Mouse (Mus musculus) kidney, adult 11 months (tissue): ENCODE data around the gene Gtpbp1.

Source experiments
- DNase-seq: peaks from one replicate; pipeline ENCODE4 v3.0.0; 2022

The Gtpbp1 gene

GRCm38 (mm10) chr15:79727840-79728239 lies 37.2 kb downstream of the Gtpbp1 start:
- no peak for DNase-seq

- DNase-seq, result no peak
Measured at GRCm38 (mm10) chr15:79728311-79728710, 37.7 kb downstream of the Gtpbp1 start.

- no peak for DNase-seq
Measured at GRCm38 (mm10) chr15:79728731-79729388, 38.2 kb downstream of the Gtpbp1 start.

- DNase-seq, result no peak
Measured at GRCm38 (mm10) chr15:79731554-79731953, 40.9 kb downstream of the Gtpbp1 start.

GRCm38 (mm10) chr15:79733192-79733591 lies 42.5 kb downstream of the Gtpbp1 start:
- DNase-seq, result no peak

- no peak for DNase-seq
Measured at GRCm38 (mm10) chr15:79733640-79734039, 43.0 kb downstream of the Gtpbp1 start.

GRCm38 (mm10) chr15:79734311-79734710 lies 43.7 kb downstream of the Gtpbp1 start:
- DNase-seq, result no peak

- DNase-seq, result no peak
Measured at GRCm38 (mm10) chr15:79740739-79741138, 50.1 kb downstream of the Gtpbp1 start.

- DNase-seq, result no peak
Measured at GRCm38 (mm10) chr15:79741173-79741858, 50.7 kb downstream of the Gtpbp1 start.

- peak; percentile 90 for DNase-seq
Measured at GRCm38 (mm10) chr15:79741921-79742705, 51.5 kb downstream of the Gtpbp1 start, which contains the start of gene Sun2. Sun2 (minus strand) TSS chr15:79742536.

GRCm38 (mm10) chr15:79742706-79743023 lies 52.0 kb downstream of the Gtpbp1 start:
- DNase-seq, result no peak

- DNase-seq, result no peak
Measured at GRCm38 (mm10) chr15:79744001-79744400, 53.4 kb downstream of the Gtpbp1 start.

- DNase-seq, result peak; percentile 70
Measured at GRCm38 (mm10) chr15:79744742-79745141, 54.1 kb downstream of the Gtpbp1 start.

GRCm38 (mm10) chr15:79745312-79745711 lies 54.7 kb downstream of the Gtpbp1 start:
- DNase-seq, result peak; percentile 80

GRCm38 (mm10) chr15:79745883-79746282 lies 55.2 kb downstream of the Gtpbp1 start:
- no peak for DNase-seq

- DNase-seq, result no peak
Measured at GRCm38 (mm10) chr15:79747998-79748397, 57.4 kb downstream of the Gtpbp1 start.

GRCm38 (mm10) chr15:79749162-79749561 lies 58.5 kb downstream of the Gtpbp1 start:
- no peak for DNase-seq

GRCm38 (mm10) chr15:79750266-79750665 lies 59.6 kb downstream of the Gtpbp1 start:
- DNase-seq, result no peak

GRCm38 (mm10) chr15:79751772-79752171 lies 61.1 kb downstream of the Gtpbp1 start:
- DNase-seq, result no peak

GRCm38 (mm10) chr15:79752742-79753419 lies 62.2 kb downstream of the Gtpbp1 start:
- DNase-seq, result peak; percentile 59

GRCm38 (mm10) chr15:79753420-79753752 lies 62.7 kb downstream of the Gtpbp1 start:
- no peak for DNase-seq

- DNase-seq, result no peak
Measured at GRCm38 (mm10) chr15:79753873-79754272, 63.2 kb downstream of the Gtpbp1 start.

- no peak for DNase-seq
Measured at GRCm38 (mm10) chr15:79755176-79755575, 64.5 kb downstream of the Gtpbp1 start.
